In genomic region chr9:114887699-114888098, GRCm38 (mm10) we compare ENCODE assay signal across 8 mouse cellular contexts. TPM values are rescaled to one million over a fixed set of nuclear protein-coding genes. Genes with fewer than 3 reads are reported as not detected.
DNase-seq lines count a peak whose midpoint lies in the region; ATAC-seq lines count a peak whose summit lies in the region.

No protein-coding gene starts in this region.

- intact Hi-C loops in left cerebral cortex, postnatal 4 days (cut with DNase I), result no loop called here

- peak; percentile 66 for ATAC-seq in megakaryocyte, adult 5-6 weeks (ENCODE audit: poor library complexity, severe bottlenecking)

- DNase-seq in adrenal gland, postnatal 10 days, result peak; percentile 36
- no peak for DNase-seq in adrenal gland, adult 8-10 months
- peak; percentile 57 for DNase-seq in left cerebral cortex, postnatal 4 days
- no peak for DNase-seq in left cerebral cortex, adult 9 months (ENCODE audit: low spot score in 2 of 2)
- peak; percentile 49 for DNase-seq in embryo, embryonic 10.5 days (ENCODE audit: low spot score)
- DNase-seq in layer of hippocampus, adult 9-10 months (ENCODE audit: low spot score), result no peak
- DNase-seq in right cerebral cortex, adult 18-20 months, result no peak

RNA-seq across cellular contexts. Expression of gene Cmtm8, which starts 43.7 kb away (rescaled TPM):
- 10 to 100 TPM; 12.6 to 17.3 TPM for total RNA-seq in adrenal gland, postnatal 10 days (2021)
- 1 to 10 TPM; 4.0 to 9.9 (median 7.0) TPM for total RNA-seq in adrenal gland, adult 8-10 months (2022)
- 1 to 10 TPM; 1.3 to 2.7 TPM for total RNA-seq in left cerebral cortex, postnatal 4 days (2021)
- 1.0 and 1.5 TPM in 2 replicates for total RNA-seq in megakaryocyte, adult 5-6 weeks (2015)
- total RNA-seq in megakaryocyte, adult 5-6 weeks (2017), result 0.37 and 1.1 TPM in 2 replicates

RNA-seq across cellular contexts. Expression of gene Gpd1l, which starts 46.1 kb away (rescaled TPM):
- total RNA-seq in adrenal gland, postnatal 10 days (2021), result 10 to 100 TPM; 25.1 to 30.8 TPM
- 10 to 100 TPM; 30.8 to 40.4 (median 33.2) TPM for total RNA-seq in adrenal gland, adult 8-10 months (2022)
- total RNA-seq in left cerebral cortex, postnatal 4 days (2021), result 100 to 1,000 TPM in 1 of 2 experiments, 10 to 100 TPM in 1; 90.9 to 101 TPM
- 14.5 and 19.4 TPM in 2 replicates for total RNA-seq in megakaryocyte, adult 5-6 weeks (2015)
- total RNA-seq in megakaryocyte, adult 5-6 weeks (2017), result 21.8 and 22.5 TPM in 2 replicates

Comparison
In these comparisons a context has a peak if more than half of its experiments do, and no peak if none do; other contexts are left out.
1. DNase-seq: peak in adrenal gland, postnatal 10 days (single experiment), left cerebral cortex, postnatal 4 days (single experiment) and embryo, embryonic 10.5 days (single experiment); none in adrenal gland, adult 8-10 months (single experiment), left cerebral cortex, adult 9 months (0 of 2), layer of hippocampus, adult 9-10 months (single experiment) and right cerebral cortex, adult 18-20 months (single experiment).